Mouse (Mus musculus): ENCODE data around the gene Grin3b.

GRCm38 (mm10) chr10:79970415-79971182, at the start of gene Grin3b:
- TF ChIP-seq CTCF (IDR thresholded peaks at IDR 0.05) (no peak), EP300 (IDR thresholded peaks at IDR 0.05) (no peak)

Data from lung, postnatal 0 days (tissue).